Comparison of ENCODE assay signal across 19 mouse cellular contexts in genomic region chr6:135397089-135397488, GRCm38 (mm10). TPM values are rescaled to one million over a fixed set of nuclear protein-coding genes. Genes with fewer than 3 reads are reported as not detected.
DNase-seq lines count a peak whose midpoint lies in the region; ATAC-seq and TF ChIP-seq lines count a peak whose summit lies in the region.
"Had no signal": no experiment of that assay in that cellular context is flagged by ENCODE, and none has a peak within 500 bp of the region (broad histone marks: within the 10 kb centered on the region; RNA-seq: fewer than 3 reads in every experiment).

No protein-coding gene starts in this region.

- H3K4me3 ChIP-seq in hindbrain, embryonic 16.5 days (ENCODE audit: low read length), result no peak overlapping the region
- no peak overlapping the region for H3K4me3 ChIP-seq in hindbrain, embryonic 10.5 days
- H3K4me3 ChIP-seq in lung, postnatal 0 days (ENCODE audit: low read depth, low read length), result no peak overlapping the region
- H3K4me3 ChIP-seq: embryonic facial prominence, embryonic 13.5 days; heart, embryonic 13.5 days had no signal

- H3K4me1 ChIP-seq in hindbrain, embryonic 16.5 days (ENCODE audit: control insufficient read depth, insufficient read depth, low read depth, low read length), result no peaks in the 10 kb centered on the region
- H3K4me1 ChIP-seq in hindbrain, embryonic 10.5 days (replicated peaks), result no peaks in the 10 kb centered on the region
- no peaks in the 10 kb centered on the region for H3K4me1 ChIP-seq in lung, postnatal 0 days (ENCODE audit: insufficient read depth, low read depth, low read length)

- no peaks in the 10 kb centered on the region for H3K9me3 ChIP-seq in hindbrain, embryonic 16.5 days (ENCODE audit: control insufficient read depth, low read length)
- no peaks in the 10 kb centered on the region for H3K9me3 ChIP-seq in hindbrain, embryonic 10.5 days
- H3K9me3 ChIP-seq in lung, postnatal 0 days (ENCODE audit: low read length), result no peaks in the 10 kb centered on the region
- H3K9me3 ChIP-seq: embryonic facial prominence, embryonic 13.5 days; heart, embryonic 13.5 days had no signal

- TF ChIP-seq CTCF in lung, postnatal 0 days (IDR thresholded peaks at IDR 0.05), result peak; percentile 17; the same call in 1 of the 2 replicates

- no peak for TF ChIP-seq EP300 in lung, postnatal 0 days (IDR thresholded peaks at IDR 0.05)

- 87% methylated on average over 4 of the region's 4 CpGs for WGBS in hindbrain, embryonic 16.5 days
- WGBS in hindbrain, embryonic 10.5 days, result 83% methylated on average over 4 of the region's 4 CpGs
- 80% methylated on average over 4 of the region's 4 CpGs for WGBS in lung, postnatal 0 days

- no peak overlapping the region for H3K27ac ChIP-seq in hindbrain, embryonic 16.5 days (ENCODE audit: low read depth, low read length)
- no peak overlapping the region for H3K27ac ChIP-seq in hindbrain, embryonic 10.5 days
- H3K27ac ChIP-seq in lung, postnatal 0 days (ENCODE audit: low read length), result no peak overlapping the region
- H3K27ac ChIP-seq: embryonic facial prominence, embryonic 13.5 days; heart, embryonic 13.5 days; macrophage had no signal

- no peak overlapping the region for H3K9ac ChIP-seq in hindbrain, embryonic 16.5 days (ENCODE audit: low read depth, low read length)
- no peak overlapping the region for H3K9ac ChIP-seq in lung, postnatal 0 days (replicated peaks; ENCODE audit: low read depth)
- H3K9ac ChIP-seq: embryonic facial prominence, embryonic 13.5 days; heart, embryonic 13.5 days had no signal

- no peaks in the 10 kb centered on the region for H3K36me3 ChIP-seq in hindbrain, embryonic 16.5 days (ENCODE audit: control insufficient read depth, insufficient read depth, low read length)
- no peaks in the 10 kb centered on the region for H3K36me3 ChIP-seq in hindbrain, embryonic 10.5 days
- H3K36me3 ChIP-seq in lung, postnatal 0 days (ENCODE audit: insufficient read depth, low read length), result no peaks in the 10 kb centered on the region
- H3K36me3 ChIP-seq: embryonic facial prominence, embryonic 13.5 days; G1E; heart, embryonic 13.5 days had no signal

- ATAC-seq in hindbrain, embryonic 16.5 days, result 0 out of 2 replicates have a peak, but pooled peaks have one; percentile 11
- no peak for ATAC-seq in lung, postnatal 0 days
- peak; percentile 56; the same call in 1 of the 2 replicates for ATAC-seq in megakaryocyte-erythroid progenitor cell, adult 5-6 weeks (replicated peaks; ENCODE audit: low FRiP score, low TSS enrichment, poor library complexity, severe bottlenecking)
- ATAC-seq in activated CD4-positive, CD25-positive, alpha-beta regulatory T cell, adult 4 months, result no peak
- ATAC-seq: forebrain, embryonic 16.5 days; inflammation-experienced regulatory T-cells, adult 6 months had no signal

- no peak for DNase-seq in hindbrain, embryonic 10.5 days (ENCODE audit: low spot score)
- no peak for DNase-seq in lung, postnatal 0 days (ENCODE audit: low spot score)
- no peak for DNase-seq in lung, postnatal 10 days
- DNase-seq in ES-CJ7 (ENCODE audit: low read depth, low spot score), result peak; percentile 27
- DNase-seq: adrenal gland, postnatal 14 days; cerebellum, adult 18-20 months; heart, postnatal 36 days; midbrain, embryonic 14.5 days; thymus, adult 2 months had no signal

- H3K27me3 ChIP-seq in hindbrain, embryonic 16.5 days (replicated peaks; ENCODE audit: control insufficient read depth, insufficient read depth, low read length), result no peaks in the 10 kb centered on the region
- H3K27me3 ChIP-seq in hindbrain, embryonic 10.5 days (ENCODE audit: insufficient read depth, poor library complexity, severe bottlenecking), result no peaks in the 10 kb centered on the region
- no peaks in the 10 kb centered on the region for H3K27me3 ChIP-seq in lung, postnatal 0 days (replicated peaks; ENCODE audit: insufficient read depth, low read length)
- H3K27me3 ChIP-seq: heart, embryonic 13.5 days had no signal

- no peak overlapping the region for H3K4me2 ChIP-seq in hindbrain, embryonic 16.5 days (ENCODE audit: low read length)
- H3K4me2 ChIP-seq in lung, postnatal 0 days (replicated peaks; ENCODE audit: low read depth, low read length), result no peak overlapping the region
- H3K4me2 ChIP-seq: embryonic facial prominence, embryonic 13.5 days; heart, embryonic 13.5 days had no signal

RNA-seq across cellular contexts. Expression of gene Emp1, which starts 34.7 kb away (rescaled TPM):
- polyA plus RNA-seq in hindbrain, embryonic 16.5 days (2015; fragmentation: Nextera tagmentation; extraction: Ambion mirVana), result 9.9 and 13.0 TPM in 2 replicates
- polyA plus RNA-seq in hindbrain, embryonic 10.5 days (2016; fragmentation: Nextera tagmentation; extraction: Ambion mirVana), result 6.2 and 10.5 TPM in 2 replicates
- 127 and 136 TPM in 2 replicates for polyA plus RNA-seq in lung, postnatal 0 days (2015; fragmentation: Nextera tagmentation; extraction: Ambion mirVana)
- 1.1 and 2.0 TPM in 2 replicates for total RNA-seq in megakaryocyte-erythroid progenitor cell, adult 5-6 weeks (2014; fragmentation: Nextera tagmentation)
- total RNA-seq in megakaryocyte-erythroid progenitor cell, adult 5-6 weeks (2017), result 0.66 TPM in 1 of 2 replicates, not detected in the other
- polyA plus RNA-seq in activated CD4-positive, CD25-positive, alpha-beta regulatory T cell, adult 4 months (2017; shearing (Covaris generic)), result 10 to 100 TPM in 1 of 2 experiments, 1 to 10 TPM in 1; 7.5 to 10.5 TPM
- total RNA-seq: granulocyte monocyte progenitor cell, adult 5-6 weeks had no signal
- polyA plus RNA-seq: G1E had no signal

Comparison
In these comparisons a context has a peak if more than half of its experiments do, and no peak if none do; other contexts are left out.
1. ATAC-seq: peak in hindbrain, embryonic 16.5 days (single experiment) and megakaryocyte-erythroid progenitor cell, adult 5-6 weeks (single experiment); none in lung, postnatal 0 days (single experiment) and activated CD4-positive, CD25-positive, alpha-beta regulatory T cell, adult 4 months (single experiment).